Mouse (Mus musculus): ENCODE measurements around the gene Rai14. TPM values are rescaled to one million over a fixed set of nuclear protein-coding genes. Genes with fewer than 3 reads are reported as not detected.
"Not testable (repeated sequence)": the region's sequence is repeated elsewhere in the genome, so short reads cannot be mapped to it uniquely, and the experiment has no call there.

Rai14 gene
- polyA plus RNA-seq, 1 experiment from 2014 or later: 73.1 TPM

DNA sequence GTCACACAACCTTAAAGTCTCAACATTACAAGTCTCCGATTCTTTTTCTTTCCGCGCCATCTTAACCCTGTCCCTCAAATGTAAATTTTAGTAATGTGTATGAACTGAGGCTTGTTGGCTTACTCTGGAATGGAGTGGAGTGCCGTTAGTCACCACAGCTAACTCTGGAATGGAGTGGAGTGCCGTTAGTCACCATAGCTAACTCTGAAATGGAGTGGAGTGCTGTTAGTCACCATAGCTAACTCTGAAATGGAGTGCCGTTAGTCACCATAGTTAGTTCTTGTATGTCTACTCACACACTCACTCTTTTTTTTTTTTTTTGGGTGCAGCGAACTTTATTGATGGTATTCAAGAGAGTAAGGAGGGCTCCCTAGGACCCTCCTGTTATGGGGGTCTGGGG is 154.4 kb downstream of the Rai14 start:
- Histone ChIP-seq H3K9me3 (ENCODE audit: low read depth, low read length) (no peaks in the 10 kb centered on the region), H3K4me1 (ENCODE audit: insufficient read depth) (no peaks in the 10 kb centered on the region), H3K4me3 (ENCODE audit: low read depth, low read length) (no peak overlapping the region), H3K36me3 (ENCODE audit: insufficient read depth) (no peaks in the 10 kb centered on the region), H3K27ac (ENCODE audit: low read depth) (no peak overlapping the region), H3K27me3 (ENCODE audit: insufficient read depth, low read length) (no peaks in the 10 kb centered on the region), H3K4me2 (no peak overlapping the region), H3K9ac (no peak overlapping the region)
- no peak for DNase-seq
- 86% methylated on average over 7 of the region's 7 CpGs for WGBS
- no peak for ATAC-seq (ENCODE audit: insufficient read depth)
- no peak for TF ChIP-seq CTCF (IDR thresholded peaks at IDR 0.05; ENCODE audit: low read depth)

DNA sequence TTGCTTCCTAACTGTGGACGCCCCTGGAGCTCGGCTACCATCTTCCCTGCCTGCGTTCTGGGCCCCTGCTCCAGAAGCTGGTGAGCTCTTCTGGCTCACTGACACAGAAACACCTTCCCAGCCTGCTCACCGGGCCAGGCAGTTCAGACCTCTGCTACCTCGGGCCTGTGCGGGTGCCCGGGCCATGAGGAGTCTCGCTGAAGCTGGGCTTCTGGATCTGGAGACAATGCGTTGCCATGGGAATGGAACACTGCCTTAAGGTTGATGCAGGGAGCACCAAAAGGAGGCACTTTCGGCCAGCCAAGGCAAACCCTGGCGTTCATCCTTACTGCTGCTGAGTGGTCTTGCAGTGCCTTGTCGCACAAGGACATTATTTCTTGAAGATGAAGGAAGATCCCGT is 156.0 kb downstream of the Rai14 start, which contains the start of gene Ttc23l:
Gene Ttc23l (minus strand): TSS at position 204 of the 400 bp plus-strand sequence.
- 86% methylated on average over 13 of the region's 13 CpGs for WGBS
- Histone ChIP-seq H3K9ac (no peak within 1 kb of the TSS), H3K9me3 (ENCODE audit: low read depth, low read length) (no peaks in the 10 kb centered on the region), H3K4me3 (ENCODE audit: low read depth, low read length) (no peak within 1 kb of the TSS), H3K27me3 (ENCODE audit: insufficient read depth, low read length) (no peaks in the 10 kb centered on the region), H3K27ac (ENCODE audit: low read depth) (no peak within 1 kb of the TSS), H3K4me1 (ENCODE audit: insufficient read depth) (no peaks in the 10 kb centered on the region), H3K36me3 (ENCODE audit: insufficient read depth) (no peaks in the 10 kb centered on the region), H3K4me2 (no peak within 1 kb of the TSS)
- TF ChIP-seq CTCF (IDR thresholded peaks at IDR 0.05; ENCODE audit: low read depth): no peak
- DNase-seq (no peak), ATAC-seq (ENCODE audit: insufficient read depth) (no peak)

GRCm38 (mm10) chr15:10554336-10554735 is 160.1 kb downstream of the Rai14 start:
- Histone ChIP-seq H3K27me3 (ENCODE audit: insufficient read depth, low read length) (no peaks in the 10 kb centered on the region), H3K9me3 (ENCODE audit: low read depth, low read length) (no peaks in the 10 kb centered on the region), H3K36me3 (ENCODE audit: insufficient read depth) (no peaks in the 10 kb centered on the region), H3K4me2 (no peak overlapping the region), H3K9ac (no peak overlapping the region), H3K27ac (ENCODE audit: low read depth) (no peak overlapping the region), H3K4me1 (ENCODE audit: insufficient read depth) (no peaks in the 10 kb centered on the region), H3K4me3 (ENCODE audit: low read depth, low read length) (no peak overlapping the region)
- ATAC-seq (ENCODE audit: insufficient read depth): no peak
- DNase-seq: no peak
- no peak for TF ChIP-seq CTCF (IDR thresholded peaks at IDR 0.05; ENCODE audit: low read depth)

DNA sequence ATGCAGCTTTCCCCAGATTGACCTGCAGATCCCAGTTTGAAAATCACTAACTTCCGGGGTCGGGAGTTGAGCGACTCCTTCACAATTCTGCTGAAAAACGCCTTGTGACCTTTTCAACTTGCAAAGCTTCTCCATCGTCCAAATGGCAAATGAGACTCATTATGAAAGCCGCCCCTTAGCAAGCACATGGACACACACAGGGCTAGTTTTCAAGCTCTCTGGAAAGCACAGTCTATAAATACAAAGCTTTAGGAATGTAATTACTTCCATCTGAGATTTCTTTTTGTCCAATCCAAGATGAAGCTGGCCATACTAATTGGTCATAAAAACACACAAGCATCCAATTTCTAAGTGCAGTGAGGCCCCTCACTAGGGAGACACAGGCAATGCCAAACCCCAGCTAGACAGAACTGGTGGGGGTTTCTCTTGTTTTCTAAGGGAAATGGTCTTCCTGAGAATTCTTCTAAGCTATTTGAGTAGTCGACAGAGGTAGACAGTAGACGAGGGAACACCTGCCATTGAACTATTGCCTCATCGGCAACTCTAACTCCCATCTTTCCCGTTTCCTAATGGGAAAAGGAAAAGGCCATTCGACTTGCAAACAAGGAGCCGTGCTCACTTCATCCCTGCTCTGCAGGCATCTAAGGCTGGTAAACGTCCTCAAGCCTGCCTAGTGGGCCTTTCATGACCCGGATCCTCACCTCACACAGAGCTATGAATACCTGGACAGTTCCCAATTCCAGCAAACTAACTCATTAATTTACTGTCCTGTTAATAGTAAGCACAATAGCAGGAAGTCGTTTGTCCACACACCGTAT is 173.9 kb downstream of the Rai14 start:
- H3K27me3 ChIP-seq (ENCODE audit: insufficient read depth, low read length): no peaks in the 10 kb centered on the region
- no peak overlapping the region for H3K9ac ChIP-seq
- WGBS: 74% methylated on average over 16 of the region's 16 CpGs
- H3K9me3 ChIP-seq (ENCODE audit: low read depth, low read length): no peaks in the 10 kb centered on the region
- no peak overlapping the region for H3K4me3 ChIP-seq (ENCODE audit: low read depth, low read length)
- H3K4me1 ChIP-seq (ENCODE audit: insufficient read depth): no peaks in the 10 kb centered on the region
- TF ChIP-seq CTCF (IDR thresholded peaks at IDR 0.05; ENCODE audit: low read depth): no peak
- no peak for ATAC-seq (ENCODE audit: insufficient read depth)
- H3K4me2 ChIP-seq: no peak overlapping the region
- no peak overlapping the region for H3K27ac ChIP-seq (ENCODE audit: low read depth)
- H3K36me3 ChIP-seq (ENCODE audit: insufficient read depth): no peaks in the 10 kb centered on the region
- DNase-seq: peak; percentile 4

DNA sequence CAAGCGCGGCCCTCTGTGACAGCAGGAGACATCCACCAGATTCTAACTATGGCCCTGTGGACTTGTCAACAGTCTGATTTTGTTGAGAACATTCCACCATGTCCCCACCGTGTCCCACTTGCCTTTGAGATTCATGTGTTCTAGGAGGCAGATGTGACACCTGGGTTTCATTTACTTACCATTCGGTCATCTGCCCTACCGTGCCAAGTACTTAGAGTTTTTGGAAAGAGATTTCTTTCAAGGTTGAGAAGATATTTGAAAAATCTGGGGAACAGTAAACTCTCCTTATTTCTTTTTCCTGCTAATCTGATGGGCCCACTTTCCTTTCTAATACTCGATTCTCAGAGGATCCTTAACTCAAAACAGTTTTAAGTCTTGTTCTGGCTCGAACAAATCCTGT is 178.5 kb downstream of the Rai14 start:
- WGBS: 83% methylated on average over 7 of the region's 7 CpGs
- H3K4me2 ChIP-seq: no peak overlapping the region
- ATAC-seq (ENCODE audit: insufficient read depth) (no peak), DNase-seq (no peak)
- H3K36me3 ChIP-seq (ENCODE audit: insufficient read depth): no peaks in the 10 kb centered on the region
- H3K4me1 ChIP-seq (ENCODE audit: insufficient read depth): no peaks in the 10 kb centered on the region
- no peak overlapping the region for H3K27ac ChIP-seq (ENCODE audit: low read depth)
- H3K4me3 ChIP-seq (ENCODE audit: low read depth, low read length): no peak overlapping the region
- TF ChIP-seq CTCF (IDR thresholded peaks at IDR 0.05; ENCODE audit: low read depth): no peak
- no peaks in the 10 kb centered on the region for H3K27me3 ChIP-seq (ENCODE audit: insufficient read depth, low read length)
- H3K9me3 ChIP-seq (ENCODE audit: low read depth, low read length): no peaks in the 10 kb centered on the region
- H3K9ac ChIP-seq: no peak overlapping the region

GRCm38 (mm10) chr15:10534591-10534990 is 179.8 kb downstream of the Rai14 start:
- H3K4me1 ChIP-seq (ENCODE audit: insufficient read depth): no peaks in the 10 kb centered on the region
- no peaks in the 10 kb centered on the region for H3K36me3 ChIP-seq (ENCODE audit: insufficient read depth)
- ATAC-seq (ENCODE audit: insufficient read depth): no peak
- TF ChIP-seq CTCF (IDR thresholded peaks at IDR 0.05; ENCODE audit: low read depth): no peak
- no peak overlapping the region for H3K9ac ChIP-seq
- no peak overlapping the region for H3K4me2 ChIP-seq
- no peak overlapping the region for H3K4me3 ChIP-seq (ENCODE audit: low read depth, low read length)
- H3K27ac ChIP-seq (ENCODE audit: low read depth): no peak overlapping the region
- H3K27me3 ChIP-seq (ENCODE audit: insufficient read depth, low read length): no peaks in the 10 kb centered on the region
- WGBS: 78% methylated on average over 5 of the region's 5 CpGs
- no peak for DNase-seq
- H3K9me3 ChIP-seq (ENCODE audit: low read depth, low read length): no peaks in the 10 kb centered on the region

DNA sequence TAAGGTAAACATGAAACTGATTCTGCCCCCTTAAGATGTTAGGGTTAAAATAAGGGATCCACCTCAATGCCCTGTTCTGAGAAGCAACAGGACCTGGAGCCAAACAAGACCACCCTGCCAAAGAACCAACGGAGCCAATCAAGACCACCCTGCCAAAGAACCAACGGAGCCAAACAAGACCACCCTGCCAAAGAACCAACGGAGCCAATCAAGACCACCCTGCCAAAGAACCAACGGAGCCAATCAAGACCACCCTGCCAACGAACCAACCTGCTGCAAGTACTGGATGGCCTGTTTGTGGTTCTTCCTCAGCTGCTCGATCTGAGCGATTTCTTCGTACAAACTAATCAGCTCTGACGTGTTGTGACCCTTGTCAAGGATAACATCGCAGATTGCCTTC is 181.1 kb downstream of the Rai14 start:
- H3K9ac ChIP-seq; H3K9me3 ChIP-seq (ENCODE audit: low read depth, low read length); H3K27me3 ChIP-seq (ENCODE audit: insufficient read depth, low read length); H3K4me1 ChIP-seq (ENCODE audit: insufficient read depth); H3K4me3 ChIP-seq (ENCODE audit: low read depth, low read length); ATAC-seq (ENCODE audit: insufficient read depth); H3K27ac ChIP-seq (ENCODE audit: low read depth); DNase-seq; H3K36me3 ChIP-seq (ENCODE audit: insufficient read depth); H3K4me2 ChIP-seq: not testable (repeated sequence)
- WGBS: 84% methylated on average over 10 of the region's 10 CpGs

Measured in lung, embryonic 14.5 days (tissue).